Mouse (Mus musculus) bone marrow, adult 2 months (tissue): Measurements from ENCODE around the gene Gimap8.

Source experiments
- CTCF ChIP-seq: fragments of 200-500 bp; IDR thresholded peaks from 2 replicates; pipeline ENCODE4 v1.5.1; 2011; ENCODE audit warnings: low read length, control low read depth; ENCODE audit not compliant: control insufficient read depth, insufficient read depth
- POLR2A ChIP-seq: fragments of 200-500 bp; IDR thresholded peaks from 2 replicates; pipeline ENCODE4 v1.6.1; 2011; ENCODE audit warnings: low read depth, mild to moderate bottlenecking, control low read depth, low read length, borderline replicate concordance; ENCODE audit not compliant: control insufficient read depth

DNA sequence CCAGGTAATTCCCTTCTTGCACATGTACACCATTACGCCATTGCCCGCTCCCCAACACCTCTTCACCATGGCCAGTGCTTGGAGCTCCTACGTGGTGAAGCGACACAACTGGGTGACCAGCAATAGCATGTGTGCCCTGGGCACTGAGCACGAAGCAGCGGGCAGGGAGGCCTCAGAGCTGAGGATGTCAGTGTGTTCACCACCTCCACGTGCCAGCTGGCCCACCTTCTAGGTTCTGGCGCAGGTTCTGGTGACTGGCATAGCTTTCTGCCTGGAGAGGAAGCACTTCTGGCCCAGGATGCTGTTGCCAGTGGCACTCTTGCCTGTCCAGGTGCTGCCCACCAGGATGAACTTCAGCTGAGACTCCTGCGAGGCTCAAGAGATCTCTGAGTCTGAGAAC is 18.4 kb downstream of the Gimap8 start:
- TF ChIP-seq CTCF: no peak
- TF ChIP-seq POLR2A: no peak
